Mouse (Mus musculus) layer of hippocampus, adult 18-20 months (tissue): Measurements from ENCODE around the gene Dmxl2. TPM values are rescaled to one million over a fixed set of nuclear protein-coding genes. Genes with fewer than 3 reads are reported as not detected.

Experiments used
- DNase-seq, 2 experiments: peaks; one replicate each; pipeline ENCODE4 v3.0.0; 2022; ENCODE audit warnings: low spot score in 2 of 2
- long read RNA-seq: library from polyadenylated mRNA; stranded (forward); transcript quantifications from one replicate; pipeline ENCODE4 v2.0.0, GENCODE M21; 2021
- total RNA-seq, 2 experiments: library from RNA; stranded (reverse); gene quantifications; 2 replicates each; pipeline ENCODE4 v1.2.3; 2021

The Dmxl2 gene
- total RNA-seq, result 100 to 1,000 TPM; 192 to 201 TPM
- long read RNA-seq, full-length matches to known transcripts, result 3 of 31 reads
- long read RNA-seq, partial matches to known transcripts, result 21 of 31 reads
- long read RNA-seq, other reads (novel, unspliced or antisense), result 7 of 31 reads

DNA sequence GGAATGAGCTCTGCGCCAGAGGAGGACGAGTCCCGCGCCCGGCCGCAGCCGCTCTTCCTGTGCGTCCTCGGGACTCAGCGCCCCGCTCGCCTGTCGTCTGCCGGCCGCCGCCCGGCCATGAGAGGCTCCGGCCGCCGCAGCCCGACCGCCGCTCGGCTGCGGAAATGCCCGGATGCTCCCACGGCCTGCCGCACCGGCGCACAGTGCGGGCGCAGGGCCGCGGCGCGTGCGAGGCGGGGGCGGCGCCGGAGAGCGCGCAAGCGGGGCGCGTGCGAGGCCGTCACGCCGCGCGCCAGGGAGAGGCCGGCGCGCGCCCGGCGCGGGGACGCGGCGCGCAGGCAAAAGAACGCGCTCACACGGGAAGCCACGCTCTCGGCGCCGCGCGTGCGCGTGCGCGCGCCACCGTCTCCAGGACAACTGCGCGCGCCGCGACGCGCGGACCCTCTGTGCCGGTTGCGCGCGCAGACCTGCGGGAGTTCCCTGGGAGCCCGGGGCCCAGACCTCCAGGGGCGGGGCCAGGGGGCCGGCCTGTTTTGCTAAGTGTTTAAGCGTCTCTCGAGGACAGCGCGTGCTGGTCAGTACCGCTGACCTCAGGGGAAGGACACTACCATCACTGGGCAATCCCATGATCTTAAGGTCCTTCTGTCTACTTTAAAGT, at the start of gene Dmxl2:
TSS of gene Dmxl2 (minus strand) at position 174 of the 658 bp plus-strand sequence.
- DNase-seq, result peak; percentile 70 to 88

DNA sequence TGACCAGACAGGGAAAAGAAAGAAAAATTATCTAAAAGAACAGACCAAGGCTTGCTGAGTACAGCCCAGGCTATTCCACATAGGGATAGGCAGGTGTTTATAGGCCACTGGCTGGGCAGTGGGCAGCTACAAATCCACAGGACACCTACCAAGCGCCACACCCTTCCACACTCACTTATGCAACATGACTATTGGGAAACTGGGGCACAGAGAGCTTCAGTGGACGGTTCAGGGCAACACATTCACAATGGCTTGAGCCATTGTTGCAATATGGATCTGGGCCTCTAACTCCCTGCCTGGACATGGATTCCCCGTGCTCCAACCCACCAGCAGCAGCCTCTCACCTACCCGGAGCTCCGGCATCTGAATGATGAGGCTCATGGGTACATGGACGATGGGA, 48.0 kb upstream of the Dmxl2 start:
- no peak for DNase-seq

- peak; percentile 22 to 59 for DNase-seq
Measured at GRCm38 (mm10) chr9:54547536-54547935, 46.1 kb upstream of the Dmxl2 start.

- no peak for DNase-seq
Measured at GRCm38 (mm10) chr9:54544954-54545315, 43.5 kb upstream of the Dmxl2 start.

DNA sequence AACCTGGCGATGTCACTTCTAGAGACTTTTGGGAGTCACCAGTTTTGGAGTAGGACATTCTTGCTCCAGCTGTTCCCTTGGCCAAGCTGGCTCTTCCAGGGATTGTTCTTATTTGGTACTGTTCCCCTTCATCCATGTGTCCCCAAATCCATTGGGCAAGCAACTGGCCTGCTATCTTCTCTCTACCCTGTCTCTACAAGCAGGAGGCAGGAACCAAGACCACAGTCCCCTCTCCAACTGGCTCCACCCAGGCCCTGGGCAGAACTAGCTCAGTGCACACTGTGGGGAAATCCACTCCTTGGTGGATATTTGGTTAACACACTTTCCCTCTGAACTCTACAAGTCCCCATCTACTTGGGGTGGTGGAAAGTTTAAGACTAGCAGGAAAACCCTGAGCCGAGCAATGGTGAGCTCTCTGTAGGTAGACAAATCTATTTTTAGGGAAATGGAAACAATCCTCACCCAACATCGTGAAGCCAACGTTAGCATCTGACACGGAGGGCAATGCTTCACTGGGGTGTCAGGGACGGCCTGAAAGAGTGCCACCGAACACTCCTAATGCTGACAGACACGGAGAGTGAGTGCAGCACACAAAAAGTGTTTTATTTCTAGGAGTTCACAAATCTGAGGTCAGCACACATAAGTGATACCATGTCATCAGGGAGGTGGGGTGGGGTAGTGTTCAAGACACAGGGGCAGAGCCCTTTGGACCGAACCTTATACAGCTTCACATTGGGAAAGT, 43.0 kb upstream of the Dmxl2 start:
- DNase-seq, result no peak

GRCm38 (mm10) chr9:54540801-54541200, 39.4 kb upstream of the Dmxl2 start:
- DNase-seq, result no peak

- DNase-seq, result no peak
Measured at GRCm38 (mm10) chr9:54538684-54539083, 37.3 kb upstream of the Dmxl2 start, which contains the start of gene Sh2d7. Gene Sh2d7 (plus strand): TSS chr9:54538984.

DNA sequence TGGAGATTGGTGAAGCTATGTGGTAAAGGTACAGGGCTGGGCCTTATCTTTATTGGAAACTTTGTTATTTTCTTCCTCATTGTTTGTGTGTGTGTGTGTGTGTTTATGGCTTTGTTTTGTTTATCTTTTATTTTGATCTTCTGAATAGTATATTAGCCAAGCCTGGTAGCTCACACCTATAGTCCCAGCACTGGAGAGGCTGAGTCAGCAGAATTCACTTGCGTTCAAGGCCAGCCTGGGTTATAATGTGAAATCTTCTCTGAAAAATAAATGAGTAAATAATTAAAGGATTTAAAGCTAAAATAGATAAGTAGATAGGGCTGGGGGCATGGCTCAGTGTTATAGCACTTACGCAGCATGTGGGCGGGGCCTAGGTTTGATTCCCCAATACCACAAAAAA, 36.8 kb upstream of the Dmxl2 start:
- no peak for DNase-seq

DNA sequence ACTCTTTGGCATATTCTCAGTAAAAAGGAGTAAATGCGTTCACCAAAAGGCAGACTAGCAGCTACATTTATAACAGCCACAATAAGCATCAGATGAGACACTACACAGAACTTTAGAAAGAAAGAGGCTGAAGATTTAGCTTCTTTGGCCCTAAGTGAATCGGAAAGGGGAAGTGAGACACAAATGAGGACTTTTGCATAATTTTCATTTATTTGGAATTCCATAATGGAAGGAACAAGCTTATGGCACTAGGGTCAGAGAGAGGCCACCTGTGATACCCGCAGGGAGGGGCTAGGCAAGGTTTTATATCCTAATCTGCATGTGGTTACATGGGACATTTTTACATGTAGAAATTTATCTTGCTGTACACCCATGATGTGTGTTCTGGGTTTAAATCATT, 36.1 kb upstream of the Dmxl2 start:
- no peak for DNase-seq

DNA sequence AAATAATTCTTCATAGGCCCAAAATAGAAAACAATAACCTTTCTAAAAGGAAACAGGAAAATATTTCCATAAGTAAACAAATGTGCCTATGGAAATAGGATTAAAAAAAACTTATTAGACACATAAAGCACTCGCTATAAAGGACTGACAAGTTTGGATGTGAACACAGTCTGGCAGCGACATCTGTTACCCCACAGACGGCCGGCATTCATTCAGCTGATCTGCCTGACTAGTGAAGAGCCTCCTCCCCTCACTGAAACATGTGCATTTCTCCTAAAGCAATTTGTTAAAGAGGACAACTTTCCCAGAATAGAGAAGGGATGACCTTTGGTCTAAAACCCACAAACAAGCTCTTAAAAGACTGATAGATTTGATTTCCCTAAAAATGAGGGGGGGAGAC, 35.6 kb upstream of the Dmxl2 start:
- peak; percentile 69 to 91 for DNase-seq

DNA sequence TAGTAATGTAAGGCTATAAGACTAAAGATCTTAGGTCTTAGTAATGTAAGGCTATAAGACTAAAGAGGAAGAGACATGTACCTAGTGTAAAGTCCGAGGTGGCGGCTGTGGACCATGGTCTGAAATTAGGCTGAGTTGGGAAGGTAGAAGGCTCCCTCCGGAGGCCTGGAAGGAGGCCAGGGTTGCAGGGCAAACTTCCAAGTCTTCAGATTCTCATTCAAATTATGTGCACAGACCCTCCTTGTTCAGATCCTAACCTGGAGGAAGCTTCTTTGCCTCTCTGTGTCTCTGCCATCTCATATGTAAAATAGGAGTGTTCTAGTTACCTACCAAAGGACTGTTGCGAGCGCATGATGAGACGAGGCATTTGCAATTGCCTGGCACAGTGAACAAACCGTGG, 34.8 kb upstream of the Dmxl2 start:
- no peak for DNase-seq

DNA sequence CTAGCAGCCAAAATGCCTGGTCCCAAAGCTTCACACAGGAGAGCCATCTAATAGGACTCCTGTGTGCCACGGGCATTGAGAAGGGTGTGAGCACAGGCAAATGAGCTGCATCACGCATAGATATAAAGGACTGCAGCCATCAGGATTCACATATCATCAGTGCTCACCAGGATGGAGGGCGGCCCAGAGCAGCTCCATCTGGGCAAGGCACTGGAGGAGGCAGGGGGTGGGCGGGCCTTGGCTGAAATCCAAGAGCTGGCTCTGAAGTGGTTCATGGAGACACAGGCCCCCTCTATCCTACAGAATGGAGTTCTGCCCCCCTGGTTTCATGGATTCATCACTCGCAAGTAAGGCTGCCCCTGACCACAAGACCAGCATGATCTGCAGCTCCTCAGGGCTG, 32.5 kb upstream of the Dmxl2 start:
- peak; percentile 73 to 92 for DNase-seq

GRCm38 (mm10) chr9:54532926-54533325, 31.5 kb upstream of the Dmxl2 start:
- no peak for DNase-seq

GRCm38 (mm10) chr9:54531421-54531820, 30.0 kb upstream of the Dmxl2 start:
- DNase-seq, result no peak

GRCm38 (mm10) chr9:54530836-54531235, 29.4 kb upstream of the Dmxl2 start:
- no peak for DNase-seq

DNA sequence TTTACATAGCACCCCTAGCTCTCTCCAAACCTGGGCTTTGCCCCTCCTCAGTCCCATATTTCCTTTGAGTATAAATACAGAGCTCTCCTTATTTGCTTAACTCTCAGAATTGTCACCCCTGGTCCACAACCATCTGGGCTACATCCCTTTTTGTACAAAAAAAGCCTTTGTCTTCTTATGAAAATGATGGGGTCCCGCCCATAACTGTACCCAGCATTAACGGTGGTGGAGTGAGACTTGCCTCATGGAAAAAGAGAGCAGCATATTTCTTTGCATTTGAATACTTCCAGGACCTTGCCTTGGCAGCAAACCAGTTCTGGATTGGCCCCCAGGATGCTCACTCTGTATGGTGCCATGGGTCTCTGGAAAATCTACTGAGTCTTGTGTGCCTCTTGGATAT, 28.5 kb upstream of the Dmxl2 start:
- DNase-seq, result no peak

DNA sequence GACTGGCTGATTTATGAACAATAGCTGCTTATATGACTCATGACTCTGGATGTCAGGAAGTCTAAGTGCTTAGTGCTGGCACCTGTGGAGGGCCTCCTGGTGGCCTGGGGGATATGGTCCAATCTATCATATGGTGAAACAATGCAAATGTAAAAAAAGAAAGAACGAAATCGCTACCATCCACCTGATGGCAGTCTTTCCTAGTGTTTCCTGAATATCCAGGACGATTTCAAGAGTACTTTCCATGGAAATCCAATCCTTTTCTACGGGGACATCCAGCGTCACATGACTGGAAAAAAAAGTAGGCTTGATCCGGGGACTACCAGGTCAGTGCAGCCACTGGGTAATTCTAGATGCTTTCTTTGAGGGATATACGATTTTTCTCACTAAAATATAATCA, 26.3 kb upstream of the Dmxl2 start:
- peak in 1 of 2 experiments; percentile 45 for DNase-seq

DNA sequence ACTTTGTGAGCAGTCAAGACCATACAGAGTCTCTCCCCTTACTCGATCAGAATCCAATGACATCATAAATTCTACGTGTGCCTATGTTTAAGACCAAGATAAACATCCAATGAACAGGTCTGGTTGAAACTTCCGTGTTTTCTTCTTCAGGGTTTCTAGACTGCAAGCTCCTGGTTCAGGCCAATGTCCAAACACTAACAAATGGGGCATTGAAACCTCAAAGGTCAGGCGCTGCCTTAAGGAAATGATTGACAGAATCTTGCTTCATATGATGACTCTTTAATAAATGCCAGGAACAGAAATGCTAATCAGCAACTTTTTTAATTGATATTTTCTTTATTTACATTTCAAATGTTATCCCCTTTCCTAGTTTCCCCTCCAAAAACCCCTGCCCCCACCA, 18.9 kb upstream of the Dmxl2 start:
- DNase-seq, result no peak

- peak; percentile 46 to 66 for DNase-seq
Measured at GRCm38 (mm10) chr9:54518921-54519320, 17.5 kb upstream of the Dmxl2 start.

DNA sequence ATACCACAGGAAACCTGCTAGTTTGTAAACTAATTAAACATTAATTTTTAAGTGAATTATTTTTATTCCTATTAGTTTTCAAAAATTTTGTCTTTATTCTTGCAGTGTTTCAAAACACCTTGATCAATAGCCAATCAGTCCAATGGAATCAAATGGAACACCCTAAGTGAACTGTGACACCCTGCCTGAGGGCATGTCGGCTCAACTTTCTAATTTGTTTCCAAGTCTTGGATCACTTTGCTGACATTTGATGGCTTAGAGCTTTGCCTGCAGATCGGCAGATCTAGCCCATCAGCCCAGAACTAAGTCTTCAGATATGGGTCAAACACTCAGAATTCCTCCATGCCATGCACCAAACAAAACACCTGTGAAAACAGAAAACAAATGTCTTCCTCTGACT, 14.6 kb upstream of the Dmxl2 start:
- DNase-seq, result no peak

DNA sequence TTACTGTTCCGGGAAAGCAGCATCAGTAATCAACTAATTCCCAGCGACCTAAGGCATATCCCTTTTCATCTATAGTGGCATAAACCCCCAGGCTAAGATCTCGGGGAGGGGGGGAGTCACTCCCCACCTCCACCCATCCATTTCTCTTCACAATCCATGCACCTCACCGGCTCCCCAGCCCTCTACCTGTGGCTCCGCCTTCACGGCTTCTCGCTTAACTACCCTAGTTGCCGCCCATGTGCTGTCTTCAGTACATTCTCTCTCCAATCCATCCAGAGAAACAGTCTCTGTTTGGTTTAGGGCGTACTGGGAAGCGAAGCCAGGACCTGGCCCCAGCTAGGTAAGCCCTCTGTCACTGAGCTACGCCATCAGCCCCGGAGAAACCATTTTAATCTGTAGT, 1.4 kb upstream of the Dmxl2 start:
- DNase-seq, result no peak

DNA sequence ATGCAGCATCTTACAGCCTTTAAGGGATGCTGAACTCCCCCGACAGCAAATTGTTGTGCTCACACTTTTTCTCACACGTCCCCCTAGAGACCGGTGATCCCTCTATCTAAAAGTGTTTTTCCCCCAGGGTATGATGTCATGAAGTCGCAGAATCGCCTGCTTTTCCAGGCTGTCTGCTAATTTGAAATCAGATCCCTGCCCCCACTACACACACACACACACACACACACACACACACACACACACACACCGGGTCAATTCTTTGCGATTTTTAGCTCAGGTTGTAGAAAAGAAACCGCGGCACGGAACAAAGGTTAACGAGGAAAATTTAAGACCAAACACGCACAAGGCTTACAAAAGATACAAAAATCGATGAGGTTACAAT, 677 bp upstream of the Dmxl2 start:
- DNase-seq, result no peak
